Mouse (Mus musculus): ENCODE measurements around the gene St5. TPM values are rescaled to one million over a fixed set of nuclear protein-coding genes. Genes with fewer than 3 reads are reported as not detected.

St5 gene
- 43.8 and 44.8 TPM in 2 replicates for polyA plus RNA-seq (2012; rRNA removed)

- TF ChIP-seq POLR2A (IDR thresholded peaks at IDR 0.05; ENCODE audit: borderline replicate concordance, insufficient read depth, low read length), result peak; percentile 50; the same call in 1 of the 2 replicates
- TF ChIP-seq CTCF (IDR thresholded peaks at IDR 0.05; ENCODE audit: borderline replicate concordance, insufficient read depth, low read depth, low read length), result no peak
- DNase-seq, result peak; percentile 85 to 89
- WGBS, result under 1% methylated on average over 61 of the region's 61 CpGs
Measured at GRCm38 (mm10) chr7:109703190-109704015, at the start of gene St5, which contains the start of gene Akip1. TSS of gene St5 (minus strand) at chr7:109703605. TSS of gene Akip1 (plus strand) at chr7:109703690.

GRCm38 (mm10) chr7:109752008-109752925 is 48.9 kb upstream of the St5 start, which contains the start of gene Tmem9b:
TSS of gene Tmem9b (minus strand) at chr7:109752875.
- Histone ChIP-seq H3K4me1 (ENCODE audit: control insufficient read depth, insufficient read depth, low read length) (peaks cover 2% of the 10 kb centered on the region; the same call in 1 of the 2 replicates), H3K27ac (ENCODE audit: insufficient read depth, low read length) (peak within 1 kb of the TSS; percentile 94), H3K4me3 (replicated peaks; ENCODE audit: insufficient read depth, low read depth, low read length) (peak within 1 kb of the TSS; percentile 96), H3K27me3 (ENCODE audit: control insufficient read depth, insufficient read depth, low read length) (no peaks in the 10 kb centered on the region; the same call in 1 of the 2 replicates)
- TF ChIP-seq POLR2A (IDR thresholded peaks at IDR 0.05; ENCODE audit: borderline replicate concordance, insufficient read depth, low read length), result no peak; the same call in none of the 2 replicates
- no peak for TF ChIP-seq CTCF (IDR thresholded peaks at IDR 0.05; ENCODE audit: borderline replicate concordance, insufficient read depth, low read depth, low read length)
- DNase-seq, result peak; percentile 81 to 88
- WGBS, result under 1% methylated on average over 74 of the region's 74 CpGs

More at GRCm38 (mm10) chr7:109703190-109704015, at the start of gene St5, which contains the start of gene Akip1:
- H3K27ac ChIP-seq (ENCODE audit: insufficient read depth, low read length), result no peak within 1 kb of the TSS
- H3K4me1 ChIP-seq (ENCODE audit: control insufficient read depth, insufficient read depth, low read length), result peaks cover 3% of the 10 kb centered on the region
- no peaks in the 10 kb centered on the region for H3K27me3 ChIP-seq (ENCODE audit: control insufficient read depth, insufficient read depth, low read length)
- peak within 1 kb of the TSS; percentile 80 for H3K4me3 ChIP-seq (replicated peaks; ENCODE audit: insufficient read depth, low read depth, low read length)

- no peak for DNase-seq
- Histone ChIP-seq H3K4me1 (ENCODE audit: control insufficient read depth, insufficient read depth, low read length) (peaks cover 2% of the 10 kb centered on the region; the same call in 1 of the 2 replicates), H3K4me3 (replicated peaks; ENCODE audit: insufficient read depth, low read depth, low read length) (peak overlapping the region; percentile 96), H3K27me3 (ENCODE audit: control insufficient read depth, insufficient read depth, low read length) (no peaks in the 10 kb centered on the region; the same call in 1 of the 2 replicates), H3K27ac (ENCODE audit: insufficient read depth, low read length) (peak overlapping the region; percentile 94)
- TF ChIP-seq CTCF (IDR thresholded peaks at IDR 0.05; ENCODE audit: borderline replicate concordance, insufficient read depth, low read depth, low read length) (no peak), POLR2A (IDR thresholded peaks at IDR 0.05; ENCODE audit: borderline replicate concordance, insufficient read depth, low read length) (no peak)
- 1% methylated on average over 13 of the region's 13 CpGs for WGBS
Measured at GRCm38 (mm10) chr7:109751427-109752007, 48.1 kb upstream of the St5 start.

- 49% methylated on average over 1 of the region's 1 CpGs for WGBS
- Histone ChIP-seq H3K4me3 (replicated peaks; ENCODE audit: insufficient read depth, low read depth, low read length) (no peak overlapping the region), H3K4me1 (ENCODE audit: control insufficient read depth, insufficient read depth, low read length) (peaks cover 2% of the 10 kb centered on the region; the same call in 1 of the 2 replicates), H3K27ac (ENCODE audit: insufficient read depth, low read length) (no peak overlapping the region), H3K27me3 (ENCODE audit: control insufficient read depth, insufficient read depth, low read length) (no peaks in the 10 kb centered on the region; the same call in 1 of the 2 replicates)
- DNase-seq, result no peak
- TF ChIP-seq POLR2A (IDR thresholded peaks at IDR 0.05; ENCODE audit: borderline replicate concordance, insufficient read depth, low read length) (no peak), CTCF (IDR thresholded peaks at IDR 0.05; ENCODE audit: borderline replicate concordance, insufficient read depth, low read depth, low read length) (no peak)
Measured at GRCm38 (mm10) chr7:109747747-109748146, 44.3 kb upstream of the St5 start.

GRCm38 (mm10) chr7:109741703-109742102 is 38.3 kb upstream of the St5 start:
- TF ChIP-seq POLR2A (IDR thresholded peaks at IDR 0.05; ENCODE audit: borderline replicate concordance, insufficient read depth, low read length), result no peak
- no peak for TF ChIP-seq CTCF (IDR thresholded peaks at IDR 0.05; ENCODE audit: borderline replicate concordance, insufficient read depth, low read depth, low read length)
- Histone ChIP-seq H3K4me3 (replicated peaks; ENCODE audit: insufficient read depth, low read depth, low read length) (no peak overlapping the region), H3K27me3 (ENCODE audit: control insufficient read depth, insufficient read depth, low read length) (no peaks in the 10 kb centered on the region), H3K27ac (ENCODE audit: insufficient read depth, low read length) (no peak overlapping the region), H3K4me1 (ENCODE audit: control insufficient read depth, insufficient read depth, low read length) (no peaks in the 10 kb centered on the region)
- 90% methylated on average over 4 of the region's 4 CpGs for WGBS
- DNase-seq, result no peak

- DNase-seq, result no peak
- H3K27ac ChIP-seq (ENCODE audit: insufficient read depth, low read length), result no peak overlapping the region
- no peak overlapping the region for H3K4me3 ChIP-seq (replicated peaks; ENCODE audit: insufficient read depth, low read depth, low read length)
- no peak for TF ChIP-seq CTCF (IDR thresholded peaks at IDR 0.05; ENCODE audit: borderline replicate concordance, insufficient read depth, low read depth, low read length)
- TF ChIP-seq POLR2A (IDR thresholded peaks at IDR 0.05; ENCODE audit: borderline replicate concordance, insufficient read depth, low read length), result no peak
- no peaks in the 10 kb centered on the region for H3K27me3 ChIP-seq (ENCODE audit: control insufficient read depth, insufficient read depth, low read length)
- WGBS, result 100% methylated on average over 1 of the region's 1 CpGs
- H3K4me1 ChIP-seq (ENCODE audit: control insufficient read depth, insufficient read depth, low read length), result no peaks in the 10 kb centered on the region
Measured at GRCm38 (mm10) chr7:109741060-109741459, 37.7 kb upstream of the St5 start.

- Histone ChIP-seq H3K4me3 (replicated peaks; ENCODE audit: insufficient read depth, low read depth, low read length) (no peak overlapping the region), H3K27me3 (ENCODE audit: control insufficient read depth, insufficient read depth, low read length) (no peaks in the 10 kb centered on the region), H3K27ac (ENCODE audit: insufficient read depth, low read length) (no peak overlapping the region), H3K4me1 (ENCODE audit: control insufficient read depth, insufficient read depth, low read length) (no peaks in the 10 kb centered on the region)
- DNase-seq, result no peak
- 96% methylated on average over 5 of the region's 5 CpGs for WGBS
- TF ChIP-seq POLR2A (IDR thresholded peaks at IDR 0.05; ENCODE audit: borderline replicate concordance, insufficient read depth, low read length) (no peak), CTCF (IDR thresholded peaks at IDR 0.05; ENCODE audit: borderline replicate concordance, insufficient read depth, low read depth, low read length) (no peak)
Measured at GRCm38 (mm10) chr7:109739822-109740370, 36.5 kb upstream of the St5 start.

Data from cerebellum, adult 2 months (tissue).